Mouse (Mus musculus) heart, postnatal 25 days (tissue): ENCODE data around the gene Chd4. TPM values are rescaled to one million over a fixed set of nuclear protein-coding genes. Genes with fewer than 3 reads are reported as not detected.
"Not testable (repeated sequence)": the region's sequence is repeated elsewhere in the genome, so short reads cannot be mapped to it uniquely, and the experiment has no call there.

Experiments
- DNase-seq: peaks from one replicate; pipeline ENCODE4 v3.0.0; 2022; ENCODE audit warnings: low spot score
- intact Hi-C: fragments of 180-260 bp; cut with DNase I; formaldehyde crosslinking; loops from one replicate; pipeline ENCODE4 v1.15.1; 2025
- total RNA-seq, 2 experiments: library from RNA; stranded (reverse); gene quantifications; 2 replicates each; pipeline ENCODE4 v1.2.3; 2021

Chd4 gene
- total RNA-seq, 2 experiments from 2014 or later, result 111 to 116 TPM

DNA sequence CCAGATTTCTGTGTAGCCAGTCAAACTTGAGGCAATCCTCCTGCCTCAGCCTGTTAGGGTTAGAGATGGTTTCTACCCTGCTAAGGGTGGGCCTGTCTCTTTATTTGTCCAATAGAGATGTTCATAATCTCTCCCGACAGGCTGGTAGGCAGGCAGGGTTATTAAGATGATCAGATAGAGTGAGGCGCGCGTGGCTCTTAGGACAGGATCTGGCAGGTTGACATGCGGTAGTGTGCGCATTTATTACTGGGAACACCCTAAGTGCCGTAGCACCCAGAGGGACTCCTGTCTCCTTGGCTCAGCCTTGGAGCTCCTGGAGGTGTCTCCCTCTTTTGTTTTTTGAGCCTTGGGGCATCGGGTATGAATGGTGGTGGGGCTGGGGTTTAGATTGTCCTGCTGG is 59.5 kb downstream of the Chd4 start:
- intact Hi-C loops, result no loop called here
- no peak for DNase-seq

DNA sequence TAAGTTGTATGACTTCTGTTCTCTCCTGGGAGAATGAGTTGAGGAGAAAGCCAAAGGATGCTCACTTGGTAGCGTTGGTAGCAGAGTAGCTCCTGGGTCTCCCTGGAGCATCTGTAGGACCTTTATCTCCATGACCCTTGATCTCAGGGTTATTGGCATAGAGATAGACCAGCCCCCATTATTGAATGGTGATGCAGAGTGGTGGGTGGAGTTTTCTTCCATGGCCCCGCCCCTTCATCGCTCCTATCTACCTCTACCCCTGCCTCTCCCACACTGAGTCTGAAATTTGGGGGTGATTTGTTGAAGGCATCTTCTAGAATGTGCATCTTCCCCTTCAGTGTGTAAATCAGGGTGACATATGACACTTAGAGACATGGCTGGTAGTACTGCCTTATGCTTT is 60.7 kb downstream of the Chd4 start:
- intact Hi-C loops, result no loop called here
- no peak for DNase-seq

DNA sequence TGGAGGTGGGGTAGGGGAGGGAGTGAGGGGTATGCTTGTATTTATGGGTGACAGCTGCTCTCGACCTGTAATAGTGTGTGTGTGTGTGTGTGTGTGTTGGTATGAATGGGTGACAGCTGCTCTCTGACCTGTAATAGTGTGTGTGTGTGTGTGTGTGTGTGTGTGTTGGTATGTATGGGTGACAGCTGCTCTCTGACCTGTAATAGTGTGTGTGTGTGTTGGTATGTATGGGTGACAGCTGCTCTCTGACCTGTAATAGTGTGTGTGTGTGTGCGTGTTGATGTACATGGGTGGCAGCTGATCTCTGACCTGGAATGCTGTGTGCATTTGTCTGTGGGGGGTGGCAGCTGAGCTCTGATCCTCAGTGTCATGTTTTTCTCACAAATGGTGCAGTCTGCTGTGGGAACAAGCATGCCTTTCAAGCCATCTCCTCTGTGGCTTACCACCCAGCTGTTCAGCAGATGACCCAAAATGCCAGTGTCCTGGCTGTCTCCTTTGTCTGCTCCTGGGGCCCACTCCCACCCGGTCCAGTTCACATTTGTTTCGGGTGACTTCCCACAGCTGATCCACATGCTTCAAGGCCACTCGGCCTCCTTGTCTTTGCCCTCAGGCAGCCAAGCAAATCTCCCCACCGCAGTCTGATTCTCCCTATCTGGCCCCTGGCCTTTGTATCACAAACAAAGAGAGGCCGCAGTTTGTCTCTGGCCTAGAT is 61.3 kb downstream of the Chd4 start:
- intact Hi-C loops, result no loop called here

DNA sequence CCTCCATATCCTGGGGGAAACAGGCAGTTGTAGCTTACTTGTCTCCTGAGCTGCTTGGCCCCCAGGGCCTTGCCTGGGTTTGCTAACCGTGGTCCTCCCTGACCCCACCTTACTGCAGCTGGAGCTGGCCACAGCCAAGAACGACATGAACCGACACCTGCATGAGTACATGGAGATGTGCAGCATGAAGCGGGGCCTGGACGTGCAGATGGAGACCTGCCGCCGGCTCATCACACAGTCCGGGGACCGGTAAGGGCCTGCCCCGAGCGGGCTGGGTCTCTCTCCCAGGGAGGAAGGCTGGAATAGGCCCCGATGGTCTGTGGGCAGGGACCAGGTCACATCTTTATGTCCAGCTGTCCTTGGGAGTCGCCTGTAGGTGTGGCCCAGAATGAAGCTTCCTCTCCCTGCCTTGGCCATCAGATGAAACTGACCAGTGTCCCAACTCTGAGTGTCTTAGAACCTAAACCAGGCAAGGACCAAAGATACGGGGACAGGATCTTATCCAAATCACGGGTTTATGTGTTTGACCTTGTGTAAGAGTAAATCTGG is 63.2 kb downstream of the Chd4 start:
- no peak for DNase-seq
- intact Hi-C loops, result no loop called here

More for the DNA sequence above, 61.3 kb downstream of the Chd4 start:
- DNase-seq, result no peak

DNA sequence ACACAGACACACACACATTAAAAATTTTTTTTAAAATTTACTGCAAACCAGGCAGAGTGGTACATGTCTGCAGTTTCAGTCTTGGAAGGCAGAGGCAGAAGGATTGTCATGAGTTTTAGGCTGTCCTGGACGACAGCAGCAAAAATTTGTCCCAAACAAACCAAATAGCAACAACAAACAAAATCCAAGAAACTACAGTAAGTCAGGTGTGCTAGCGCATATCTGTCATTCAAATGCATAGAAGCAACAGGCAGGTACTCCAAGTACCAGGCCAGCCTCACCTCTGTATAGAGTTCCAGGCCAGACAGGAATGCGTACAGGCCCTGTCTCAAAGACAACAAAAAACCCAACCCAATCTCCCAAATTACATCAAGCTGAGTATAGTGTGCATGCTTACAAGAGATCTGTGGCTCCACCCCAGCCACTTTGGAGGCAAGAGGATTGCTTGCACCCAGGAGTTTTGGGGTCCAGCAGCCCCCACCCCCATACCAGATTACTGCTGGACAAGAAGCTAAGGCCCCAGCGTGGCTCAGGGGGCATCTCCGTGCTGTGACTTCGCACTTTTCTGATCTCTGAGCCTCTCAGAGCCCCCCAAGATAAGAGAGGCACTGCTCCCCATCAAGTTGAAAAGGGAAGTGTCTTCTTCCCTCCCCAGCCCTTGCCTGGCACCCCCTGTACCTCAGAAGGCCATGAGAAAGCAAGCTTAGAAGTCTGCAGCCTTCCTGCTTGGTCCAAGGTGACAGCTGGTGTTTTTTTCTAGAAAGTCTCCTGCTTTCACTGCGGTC is 64.2 kb downstream of the Chd4 start:
- DNase-seq, result no peak
- intact Hi-C loops, result loop anchor here (5.0 kb wide), 2 partner anchors 52 to 112 kb away; no protein-coding TSS in a partner anchor

DNA sequence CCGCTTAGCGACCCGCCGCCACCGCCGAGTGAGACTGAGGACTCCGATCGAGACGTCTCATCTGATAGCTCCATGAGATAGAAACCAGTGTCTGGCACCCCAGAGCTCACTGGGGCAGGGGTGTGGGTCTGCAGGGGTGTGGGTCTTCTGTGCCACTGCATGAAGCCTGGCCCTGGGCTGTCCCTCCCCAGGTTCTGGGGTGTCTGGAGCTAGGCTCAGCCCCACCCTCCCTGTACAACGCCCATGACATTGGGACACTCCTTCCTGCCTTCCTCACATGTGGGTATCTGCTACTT is 64.7 kb downstream of the Chd4 start:
- DNase-seq, result no peak
- intact Hi-C loops, result loop anchor here (5.0 kb wide), 2 partner anchors 52 to 112 kb away; no protein-coding TSS in a partner anchor

DNA sequence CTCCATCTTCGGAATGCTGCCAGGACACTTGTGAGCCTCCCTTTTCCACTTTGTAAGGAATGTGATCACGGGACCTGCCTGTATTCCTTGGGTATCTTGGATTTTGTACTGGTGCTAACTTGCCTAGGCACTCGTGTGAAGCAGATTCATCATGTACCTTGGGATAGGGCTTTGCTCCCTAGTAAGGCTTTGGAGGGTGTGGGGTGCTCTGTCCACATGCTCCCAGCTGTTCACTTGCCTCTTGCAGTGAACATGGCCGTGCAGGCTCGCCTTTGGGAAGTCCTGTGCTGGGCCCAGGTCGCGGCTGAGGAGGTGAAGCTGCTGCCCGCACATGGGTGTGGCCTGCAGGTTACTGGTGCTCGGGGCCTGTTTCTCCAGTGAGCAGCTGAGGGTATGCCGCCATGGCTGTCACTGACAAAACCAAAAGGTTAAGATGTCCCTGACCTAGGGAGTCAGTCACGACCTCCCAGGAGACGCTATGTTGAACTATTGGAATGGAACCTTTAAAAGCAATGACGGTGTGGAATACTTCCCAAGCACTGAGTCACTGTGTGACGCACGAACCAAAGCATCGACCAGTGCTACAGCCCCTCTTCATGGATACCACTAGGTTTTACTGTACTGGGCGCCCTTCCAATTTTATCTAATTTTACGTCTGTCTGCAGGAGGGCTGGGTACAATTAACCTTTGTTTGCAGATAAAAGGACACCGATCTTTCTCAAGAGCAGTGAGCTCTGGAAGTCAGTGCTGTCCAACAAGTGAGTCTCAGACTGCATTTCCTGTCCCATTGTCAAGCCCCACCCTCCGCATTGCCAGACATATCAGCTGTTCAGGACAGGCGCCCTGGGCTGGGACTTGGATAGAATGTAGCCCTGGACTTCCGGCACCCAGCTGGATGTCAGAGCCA is 65.3 kb downstream of the Chd4 start:
- intact Hi-C loops, result loop anchor here (5.0 kb wide), 2 partner anchors 51 to 111 kb away; no protein-coding TSS in a partner anchor
- DNase-seq, result peak; percentile 78

DNA sequence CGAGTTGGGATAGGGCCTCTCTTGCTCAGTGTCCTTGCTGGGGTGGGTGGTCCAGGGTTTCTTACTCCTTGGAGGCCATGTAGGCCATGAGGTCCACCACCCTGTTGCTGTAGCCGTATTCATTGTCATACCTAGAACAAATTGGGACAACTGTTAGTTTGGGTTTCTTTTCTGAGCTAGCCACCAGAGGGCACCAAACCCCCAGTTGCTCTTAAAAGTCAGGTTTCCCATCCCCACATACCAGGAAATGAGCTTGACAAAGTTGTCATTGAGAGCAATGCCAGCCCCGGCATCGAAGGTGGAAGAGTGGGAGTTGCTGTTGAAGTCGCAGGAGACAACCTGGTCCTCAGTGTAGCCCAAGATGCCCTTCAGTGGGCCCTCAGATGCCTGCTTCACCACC is 66.2 kb downstream of the Chd4 start:
- intact Hi-C loops, result loop anchor here (5.0 kb wide), 2 partner anchors 50 to 110 kb away; no protein-coding TSS in a partner anchor
- DNase-seq, result not testable (repeated sequence)

DNA sequence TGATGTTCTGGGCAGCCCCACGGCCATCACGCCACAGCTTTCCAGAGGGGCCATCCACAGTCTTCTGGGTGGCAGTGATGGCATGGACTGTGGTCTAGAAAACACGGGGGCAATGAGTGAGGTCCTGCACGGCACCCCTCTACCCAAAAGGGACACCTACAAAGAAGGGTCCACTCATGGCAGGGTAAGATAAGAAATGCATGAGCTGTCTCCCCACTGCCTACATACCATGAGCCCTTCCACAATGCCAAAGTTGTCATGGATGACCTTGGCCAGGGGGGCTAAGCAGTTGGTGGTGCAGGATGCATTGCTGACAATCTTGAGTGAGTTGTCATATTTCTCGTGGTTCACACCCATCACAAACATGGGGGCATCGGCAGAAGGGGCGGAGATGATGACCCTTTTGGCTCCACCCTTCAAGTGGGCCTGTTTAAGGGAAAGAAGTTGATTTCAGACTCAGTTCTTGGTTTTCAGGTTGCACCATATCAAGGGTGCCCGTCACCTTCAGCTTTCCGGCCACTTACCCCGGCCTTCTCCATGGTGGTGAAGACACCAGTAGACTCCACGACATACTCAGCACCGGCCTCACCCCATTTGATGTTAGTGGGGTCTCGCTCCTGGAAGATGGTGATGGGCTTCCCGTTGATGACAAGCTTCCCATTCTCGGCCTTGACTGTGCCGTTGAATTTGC is 67.0 kb downstream of the Chd4 start:
- DNase-seq, result not testable (repeated sequence)

DNA sequence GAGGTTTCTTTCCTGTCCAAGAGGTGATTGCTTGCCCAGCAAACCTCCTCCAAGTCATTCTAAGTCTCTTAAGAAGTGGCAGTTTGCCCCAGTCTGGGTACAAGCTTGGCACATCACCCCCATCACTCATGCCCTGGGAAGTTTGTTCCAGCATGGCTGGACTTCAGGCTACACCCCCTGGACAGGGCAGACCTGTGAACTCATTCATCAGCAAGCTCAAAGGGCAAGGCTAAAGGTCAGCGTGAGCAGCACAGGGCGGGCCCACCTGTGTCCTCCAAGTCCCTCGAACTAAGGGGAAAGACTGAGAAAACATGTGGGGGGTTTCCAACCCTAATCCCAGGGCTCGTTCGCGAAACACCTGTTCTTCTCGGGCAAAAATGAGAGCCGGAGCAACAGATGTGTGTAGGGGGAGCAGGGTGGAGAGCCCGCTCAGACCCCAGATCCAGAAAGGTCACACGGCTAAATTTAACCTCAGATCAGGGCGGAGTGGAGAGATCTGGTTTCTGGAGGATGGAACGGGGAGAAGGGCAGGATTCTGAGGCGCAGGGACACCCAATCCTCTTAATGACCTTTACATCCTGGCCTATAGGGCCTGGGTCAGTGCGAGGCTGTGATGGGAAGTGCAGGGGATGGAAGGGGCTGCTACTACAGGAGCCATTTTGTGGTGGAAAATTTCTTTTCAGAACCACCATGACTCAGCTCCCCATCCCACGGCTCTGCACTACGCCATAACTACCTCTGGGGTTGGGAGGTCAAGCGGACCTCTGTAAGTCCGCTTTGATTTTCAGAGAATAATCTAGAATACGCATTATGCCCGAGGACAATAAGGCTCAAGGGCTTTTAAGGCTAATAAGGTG is 68.2 kb downstream of the Chd4 start:
- intact Hi-C loops, result loop anchor here (2.0 to 5.0 kb wide), 5 partner anchors 15 to 187 kb away; partner anchors contain the start of genes Mrpl51 and Ncapd2
- no peak for DNase-seq

More for the DNA sequence above, 67.0 kb downstream of the Chd4 start:
- intact Hi-C loops, result loop anchor here (5.0 kb wide), 2 partner anchors 50 to 110 kb away; no protein-coding TSS in a partner anchor

DNA sequence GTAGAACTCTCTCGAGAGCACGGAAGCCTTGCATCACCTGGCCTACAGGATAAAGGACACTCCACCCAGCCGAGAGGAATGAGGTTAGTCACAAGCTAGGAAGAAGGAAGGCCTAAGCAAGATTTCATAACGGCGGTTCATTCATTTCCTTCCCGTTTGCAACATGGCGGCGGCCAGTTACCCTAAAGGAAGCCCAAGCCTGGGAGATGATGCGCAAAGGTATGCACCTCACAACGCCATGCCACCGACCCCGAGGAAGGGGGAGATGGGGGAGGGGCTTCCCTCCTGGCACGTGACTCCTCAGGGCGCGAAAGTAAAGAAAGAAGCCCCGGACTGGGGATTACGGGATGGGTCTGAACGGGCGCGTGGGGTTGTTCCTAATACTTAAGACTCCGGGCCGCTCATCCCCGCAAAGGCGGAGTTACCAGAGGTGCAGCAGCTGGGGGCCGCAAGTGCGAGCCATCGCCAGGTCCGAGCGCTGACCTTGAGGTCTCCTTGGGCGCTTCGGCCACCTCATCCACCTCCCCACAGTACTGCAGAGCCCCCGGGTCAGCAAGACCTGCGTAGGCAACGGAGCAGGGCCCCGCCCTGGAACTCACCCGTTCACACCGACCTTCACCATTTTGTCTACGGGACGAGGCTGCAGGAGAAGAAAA is 69.0 kb downstream of the Chd4 start:
- intact Hi-C loops, result loop anchor here (2.0 to 5.0 kb wide), 5 partner anchors 16 to 186 kb away; partner anchors contain the start of genes Mrpl51 and Ncapd2

DNA sequence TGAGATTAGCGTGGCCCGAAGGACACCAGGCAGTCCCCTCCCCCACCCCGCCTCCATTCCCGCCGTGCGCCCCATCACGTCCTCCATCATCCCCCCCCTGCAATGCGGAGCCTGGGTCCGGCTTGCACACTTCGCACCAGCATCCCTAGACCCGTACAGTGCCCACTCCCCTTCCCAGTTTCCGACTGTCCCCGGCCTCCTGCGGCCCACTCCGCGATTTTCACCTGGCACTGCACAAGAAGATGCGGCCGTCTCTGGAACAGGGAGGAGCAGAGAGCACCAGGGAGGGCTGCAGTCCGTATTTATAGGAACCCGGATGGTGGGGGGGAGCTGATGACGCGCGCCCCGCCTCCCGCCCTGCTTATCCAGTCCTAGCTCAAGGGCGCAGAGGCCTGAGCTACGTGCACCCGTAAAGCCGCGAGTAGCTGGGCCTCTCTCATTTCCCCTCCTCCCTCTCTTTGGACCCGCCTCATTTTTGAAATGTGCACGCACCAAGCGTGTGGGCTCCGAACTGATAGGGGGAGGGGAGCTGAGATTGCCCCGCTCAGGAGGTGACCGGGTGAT is 69.6 kb downstream of the Chd4 start:
- intact Hi-C loops, result loop anchor here (2.0 kb wide), 3 partner anchors 17 to 185 kb away; partner anchors contain the start of genes Mrpl51 and Ncapd2
- DNase-seq, result peak; percentile 98

More for the DNA sequence above, 69.0 kb downstream of the Chd4 start:
- no peak for DNase-seq

DNA sequence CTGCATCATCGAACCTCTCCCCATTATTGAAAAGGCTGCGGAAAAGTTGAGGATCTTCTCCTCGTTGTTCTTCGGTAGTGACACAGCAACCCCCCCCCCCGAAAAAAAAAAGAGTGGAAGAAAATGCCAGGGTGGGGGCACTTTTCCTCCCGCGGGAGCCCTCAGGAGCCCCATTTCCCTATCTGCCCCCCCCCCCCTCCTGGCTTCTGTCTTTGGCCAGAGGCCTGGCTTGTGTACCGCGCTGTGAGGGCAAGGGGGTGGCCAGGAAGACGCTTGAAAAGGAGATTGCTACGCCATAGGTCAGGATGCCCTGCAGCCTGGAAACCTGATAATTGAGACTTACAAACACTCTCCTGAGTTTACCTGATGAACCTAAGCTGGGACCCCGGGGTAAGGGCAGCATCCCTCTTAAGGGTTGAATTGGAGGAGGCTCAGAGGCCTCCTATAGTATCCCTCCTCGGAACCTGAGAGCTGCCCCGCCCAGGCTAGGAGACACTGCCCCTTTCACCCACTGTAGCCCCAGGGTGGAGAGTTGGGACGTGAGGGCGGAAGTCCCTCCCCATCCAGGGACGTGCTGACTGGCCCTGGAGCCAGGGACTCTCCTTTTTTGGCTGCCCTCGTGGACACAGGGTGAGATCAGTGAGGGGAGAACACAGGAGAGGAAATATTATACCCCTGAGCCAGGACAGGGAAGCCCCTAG is 70.4 kb downstream of the Chd4 start, which contains the start of gene Gapdh:
TSS of gene Gapdh (minus strand) at position 417 of the 701 bp plus-strand sequence.
- intact Hi-C loops, result no loop called here
- DNase-seq, result peak; percentile 88

DNA sequence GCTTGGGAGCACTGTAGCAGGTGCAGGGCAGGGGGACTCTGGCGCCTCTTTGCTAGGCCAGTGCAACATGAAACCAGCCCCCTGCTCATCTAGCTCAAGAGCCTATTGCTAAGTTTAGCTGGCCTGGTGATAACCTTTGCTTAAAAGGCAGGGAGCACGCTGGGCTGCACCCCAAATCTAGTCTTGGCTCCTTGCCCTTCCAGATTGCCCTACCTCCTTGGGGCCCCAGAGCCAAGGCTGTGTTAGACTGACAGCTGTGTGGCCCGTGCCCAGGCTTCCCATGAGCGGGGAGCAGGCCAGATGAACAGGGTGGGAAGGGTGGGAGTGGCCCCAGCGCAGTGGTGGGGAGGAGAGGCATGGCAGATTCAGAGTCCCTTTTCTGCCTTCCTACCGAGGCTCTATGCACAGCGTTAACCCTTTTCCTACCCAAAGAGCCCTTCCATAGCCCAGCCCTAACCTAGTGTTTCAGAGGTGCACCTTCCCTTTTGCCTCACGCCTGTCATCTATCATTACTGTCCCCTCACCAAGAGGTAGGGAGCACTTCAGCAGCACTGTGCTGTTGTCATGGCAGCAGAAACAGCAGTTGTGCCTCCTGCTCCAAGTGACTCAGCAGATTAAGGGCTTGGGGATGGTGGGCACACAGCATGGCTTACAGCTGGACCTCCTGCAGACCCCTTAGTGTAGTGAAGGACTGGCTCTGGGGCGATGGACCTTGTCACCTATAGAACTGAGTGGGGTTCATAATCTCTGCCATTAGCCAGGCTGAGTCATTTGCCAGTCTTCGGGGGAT is 71.3 kb downstream of the Chd4 start:
- intact Hi-C loops, result no loop called here
- DNase-seq, result peak; percentile 53

DNA sequence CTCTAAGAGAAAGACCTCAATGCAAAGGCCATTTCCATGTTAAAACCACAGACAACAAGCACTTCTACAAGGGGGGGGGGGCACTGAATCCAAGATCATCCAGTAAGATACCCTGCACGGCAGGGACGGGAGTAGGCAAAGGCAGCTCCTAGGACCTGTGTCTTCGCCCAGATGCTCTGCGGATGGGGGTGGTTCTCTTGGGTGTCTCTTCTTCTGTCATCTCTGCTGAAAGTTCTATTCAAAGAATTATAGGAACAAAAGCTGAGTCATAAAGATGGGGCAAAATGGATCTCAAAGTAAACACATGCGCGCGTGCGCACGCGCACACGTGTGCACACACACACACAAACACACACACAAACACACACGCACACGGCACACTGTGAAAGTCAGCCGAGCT is 72.3 kb downstream of the Chd4 start:
- no peak for DNase-seq
- intact Hi-C loops, result no loop called here

DNA sequence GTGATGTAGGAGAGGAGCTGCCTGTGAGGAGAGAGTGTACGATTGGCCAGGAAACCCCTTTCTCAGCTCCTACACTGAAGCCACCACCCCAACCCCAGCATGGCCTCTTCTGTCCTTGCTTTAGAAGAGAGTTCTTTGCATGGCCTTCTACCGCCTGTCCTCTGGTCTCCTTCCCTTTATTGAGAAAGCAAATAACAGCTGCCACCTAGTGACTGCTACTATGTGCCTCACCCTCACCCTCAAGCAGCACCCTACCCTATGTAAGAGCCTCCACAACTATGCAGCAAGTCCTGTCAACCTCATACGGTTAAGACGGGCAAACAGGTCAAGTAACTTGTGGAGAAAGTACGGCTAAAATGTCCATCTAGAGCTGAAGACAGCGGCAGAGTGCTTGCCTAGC is 74.4 kb downstream of the Chd4 start:
- no peak for DNase-seq
- intact Hi-C loops, result no loop called here
